Mouse (Mus musculus): ENCODE measurements around the gene Pecr.
"Not testable (repeated sequence)": the region's sequence is repeated elsewhere in the genome, so short reads cannot be mapped to it uniquely, and the experiment has no call there.

Pecr gene

DNA sequence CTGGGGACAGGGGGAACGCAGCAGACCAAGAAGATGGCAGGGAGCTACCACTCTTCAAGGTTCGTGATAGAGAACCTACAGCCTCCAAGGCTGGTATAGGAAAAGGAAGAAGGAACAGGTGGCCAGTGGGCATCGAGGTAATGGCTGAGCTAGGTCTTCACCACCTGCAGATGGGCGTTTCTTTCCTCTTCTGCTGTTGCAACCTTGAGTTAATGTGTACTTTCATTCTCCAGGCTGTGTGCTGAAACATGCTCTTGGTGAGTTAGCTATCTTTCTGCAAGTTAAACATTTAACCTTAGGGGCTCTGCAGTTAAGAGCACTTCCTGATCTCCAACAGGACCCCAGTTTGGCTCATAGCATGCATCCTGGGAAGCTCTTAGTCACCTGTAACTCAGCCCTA, 3.8 kb upstream of the Pecr start:
- DNase-seq = no peak

DNA sequence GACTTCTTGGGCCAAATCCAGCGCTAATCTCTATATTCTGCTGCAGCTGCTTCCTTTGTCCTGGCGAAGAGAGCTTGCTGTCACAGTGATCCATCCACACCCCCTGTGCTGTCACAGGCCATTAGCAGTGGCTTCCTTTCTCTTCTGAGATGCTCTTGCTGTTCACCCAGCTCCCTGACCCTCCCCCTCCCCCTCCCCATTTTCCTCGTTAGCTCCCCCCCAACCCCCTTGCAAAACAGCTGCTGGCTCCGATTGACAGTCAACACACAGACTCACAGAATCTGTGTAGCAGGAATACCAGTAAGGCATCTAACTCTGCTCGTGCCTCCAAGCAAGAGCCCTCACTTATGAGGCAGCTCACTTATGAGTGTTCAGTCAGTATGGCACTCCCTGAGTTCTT, 2.8 kb upstream of the Pecr start:
- peak; percentile 22 for DNase-seq

DNA sequence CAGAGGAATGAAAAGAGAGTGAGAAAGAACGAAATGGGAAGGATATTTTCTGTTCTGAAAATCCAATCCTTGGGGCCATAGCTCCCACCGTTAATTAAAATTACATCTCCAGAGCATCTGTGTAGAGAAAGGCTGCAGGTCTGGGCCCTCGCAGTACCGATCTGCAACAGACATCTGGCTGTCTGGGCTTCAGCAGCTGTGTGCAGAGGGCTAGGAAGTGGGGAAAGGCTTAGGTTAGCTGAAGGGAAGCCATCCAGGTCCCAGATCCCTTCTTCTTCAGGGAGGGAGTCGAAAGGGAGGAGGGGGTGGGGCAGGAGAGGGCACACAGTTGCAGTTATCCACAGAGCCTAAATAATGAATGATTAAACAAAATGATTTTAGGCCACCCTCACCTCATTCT, 425 bp upstream of the Pecr start:
- peak; percentile 33 for DNase-seq

DNA sequence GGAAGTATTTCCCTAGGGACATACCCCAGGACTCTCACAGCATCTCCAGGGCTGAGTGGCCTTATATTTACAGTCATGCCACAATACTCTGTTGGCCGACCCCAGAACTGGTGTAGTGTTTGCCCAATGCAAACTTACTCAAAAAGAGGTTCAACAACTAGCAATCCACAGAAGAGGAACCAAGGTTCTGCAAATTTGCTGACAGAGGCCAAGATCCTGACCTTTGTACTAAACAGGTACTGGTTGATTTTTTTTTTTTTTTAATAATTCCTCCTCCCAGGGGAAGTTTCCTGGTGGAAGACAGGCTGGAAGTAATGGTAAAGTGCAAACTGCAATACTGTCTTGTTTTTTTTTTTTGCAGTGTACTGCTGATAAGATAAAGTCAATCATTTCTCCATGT, 1.5 kb downstream of the Pecr start:
- no peak for DNase-seq

DNA sequence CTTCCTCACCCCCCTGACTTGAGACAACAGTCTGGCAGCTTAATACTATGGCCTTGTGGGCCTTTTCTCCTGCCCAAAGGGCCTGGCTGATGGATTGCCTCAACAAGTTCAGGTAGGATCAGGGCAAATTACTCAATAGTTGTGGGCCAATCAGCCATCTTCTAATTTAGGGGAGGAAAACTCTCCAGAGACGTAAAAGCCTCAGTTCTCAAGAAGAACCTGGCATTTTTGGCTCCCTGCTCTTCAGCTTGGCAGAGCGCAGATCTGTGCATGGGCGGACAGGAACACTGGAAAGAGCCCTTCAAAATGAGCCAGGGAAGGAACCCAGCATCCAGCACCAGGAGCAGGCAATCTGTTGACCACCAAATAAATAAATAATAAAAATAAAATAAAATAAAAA, 6.0 kb downstream of the Pecr start:
- no peak for DNase-seq

DNA sequence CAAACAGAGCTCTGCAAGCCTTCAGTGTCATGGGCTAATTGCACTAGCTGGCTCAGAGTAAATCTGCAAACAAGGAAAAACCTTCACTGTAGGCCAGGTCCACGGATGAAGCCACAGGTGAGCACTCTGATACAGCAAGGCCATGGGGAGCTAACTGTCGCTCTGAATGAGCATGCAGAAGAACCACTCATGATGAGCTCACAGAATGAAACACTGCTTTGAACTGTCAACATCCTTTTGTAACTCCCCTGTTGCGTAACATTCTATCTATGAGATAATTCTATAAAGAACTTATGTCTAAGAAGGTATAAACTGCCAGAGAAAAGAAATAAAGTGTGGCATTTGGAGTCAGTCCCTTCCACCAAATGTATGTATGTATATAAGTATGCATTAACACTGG, 21.0 kb downstream of the Pecr start:
- no peak for DNase-seq

DNA sequence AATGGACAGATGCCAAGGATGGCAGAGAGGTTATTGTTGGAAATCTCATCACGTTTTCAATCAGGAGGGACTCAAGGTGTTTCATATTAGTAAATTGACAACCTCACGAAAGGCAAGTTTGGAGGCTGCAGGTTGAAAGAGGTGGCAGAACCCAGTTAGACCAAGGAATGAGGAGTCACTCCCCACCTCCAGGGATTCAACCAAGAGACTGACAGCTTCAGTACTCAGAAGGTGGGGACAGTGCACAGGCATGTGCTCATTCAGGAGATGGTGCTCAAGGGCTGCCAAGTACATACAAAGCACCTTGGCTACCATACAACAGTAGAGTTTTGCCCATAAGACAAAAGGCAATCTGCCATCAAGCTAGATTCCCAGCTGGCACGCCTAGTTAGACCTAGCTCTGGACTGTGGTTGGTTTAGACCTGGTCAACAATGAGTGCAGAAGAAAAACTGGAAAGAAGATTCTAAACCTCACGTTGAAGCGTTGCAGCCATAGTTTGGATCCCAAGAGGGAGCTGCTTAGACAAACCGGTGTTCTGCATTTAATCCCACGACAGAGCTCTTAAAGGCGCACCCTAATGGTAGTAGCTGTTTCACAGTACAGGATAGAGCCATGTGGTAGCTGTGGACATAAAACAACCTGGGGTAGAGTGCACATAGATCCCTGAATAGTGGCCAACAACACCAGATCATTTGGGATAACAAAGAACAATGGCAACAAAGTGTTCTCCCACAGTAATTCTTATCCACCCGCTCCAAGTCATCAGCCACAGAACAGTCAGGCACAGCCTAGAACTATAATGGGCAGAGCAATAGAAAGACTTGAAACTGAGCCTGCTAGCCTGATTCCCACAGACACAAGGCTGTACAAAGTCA, 27.5 kb downstream of the Pecr start:
- no peak for DNase-seq

DNA sequence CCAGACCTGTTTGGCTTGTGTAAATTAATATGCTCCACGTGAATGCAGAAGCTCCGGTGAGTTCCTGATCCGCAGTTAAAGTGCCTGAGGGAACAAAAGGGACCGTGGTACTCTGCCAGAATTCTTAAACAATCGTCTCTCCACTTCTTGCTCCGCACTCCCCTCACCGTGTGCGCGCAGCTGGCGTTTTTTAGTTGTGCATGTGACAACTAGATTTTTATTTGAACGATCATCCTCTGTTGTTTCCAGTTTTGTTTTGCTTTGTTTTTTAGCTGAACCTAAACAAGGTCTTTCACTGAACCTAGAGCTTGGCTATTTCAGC, 28.3 kb downstream of the Pecr start:
- DNase-seq = no peak

DNA sequence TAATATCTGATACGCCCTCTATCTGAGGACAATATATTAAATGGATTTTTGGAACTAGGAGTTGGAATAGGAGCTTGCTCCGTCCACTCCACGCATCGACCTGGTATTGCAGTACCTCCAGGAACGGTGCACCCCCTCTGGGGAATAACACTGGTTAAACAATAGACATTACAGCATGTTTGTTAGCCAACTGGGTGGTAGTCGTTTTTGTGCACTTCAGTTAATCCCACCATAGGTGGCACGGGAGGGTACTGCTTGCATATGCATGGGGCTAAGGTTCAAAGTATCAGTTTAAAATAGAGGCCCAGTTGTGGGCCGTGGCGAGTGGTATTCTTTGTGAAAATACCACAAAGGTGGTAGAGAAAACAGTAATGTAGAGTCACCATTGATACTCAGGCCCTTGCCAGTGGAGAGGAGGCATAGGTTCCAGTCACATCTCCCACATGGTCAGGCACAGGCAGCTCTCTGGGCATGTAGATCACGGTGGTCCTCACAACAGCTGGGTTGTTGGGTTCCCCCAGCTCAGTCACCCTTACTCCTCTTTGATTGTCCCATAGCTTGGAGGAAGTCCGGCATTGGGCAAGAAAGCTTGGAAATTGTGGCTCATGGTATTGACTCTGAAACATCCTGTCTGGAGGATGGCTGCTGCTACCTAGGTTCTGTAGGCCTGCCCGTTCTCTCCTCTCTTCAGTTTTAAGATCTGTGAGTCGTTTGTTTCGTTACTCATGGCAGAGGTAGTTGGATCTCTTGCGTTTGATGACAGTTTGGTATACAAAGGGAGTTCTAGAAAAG, 28.9 kb downstream of the Pecr start:
- peak; percentile 31 for DNase-seq

DNA sequence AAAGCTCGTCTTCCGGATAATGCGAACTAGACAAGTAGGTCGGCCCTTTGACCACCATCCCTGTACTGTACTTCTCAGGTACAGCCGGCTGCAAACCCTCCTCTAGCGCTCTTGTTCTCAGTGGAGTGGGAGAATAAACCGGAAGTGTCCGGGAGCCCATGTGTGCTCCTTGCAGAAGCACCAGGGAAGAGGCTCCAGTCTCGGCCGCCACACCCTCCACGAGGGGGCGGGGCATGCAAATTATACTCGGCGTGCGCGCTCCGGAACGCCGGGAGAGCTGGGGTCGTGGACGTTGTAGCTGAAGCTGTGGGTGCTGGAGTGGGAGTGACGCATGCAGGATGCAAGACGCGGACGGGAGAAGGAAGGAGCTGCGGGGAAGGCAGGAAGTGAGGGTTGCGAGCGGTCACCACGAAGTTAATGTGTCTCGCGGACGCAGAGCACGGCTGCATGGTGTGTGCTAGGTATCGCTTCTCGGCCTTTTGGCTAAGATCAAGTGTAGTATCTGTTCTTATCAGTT, 29.5 kb downstream of the Pecr start:
- DNase-seq = peak; percentile 86

DNA sequence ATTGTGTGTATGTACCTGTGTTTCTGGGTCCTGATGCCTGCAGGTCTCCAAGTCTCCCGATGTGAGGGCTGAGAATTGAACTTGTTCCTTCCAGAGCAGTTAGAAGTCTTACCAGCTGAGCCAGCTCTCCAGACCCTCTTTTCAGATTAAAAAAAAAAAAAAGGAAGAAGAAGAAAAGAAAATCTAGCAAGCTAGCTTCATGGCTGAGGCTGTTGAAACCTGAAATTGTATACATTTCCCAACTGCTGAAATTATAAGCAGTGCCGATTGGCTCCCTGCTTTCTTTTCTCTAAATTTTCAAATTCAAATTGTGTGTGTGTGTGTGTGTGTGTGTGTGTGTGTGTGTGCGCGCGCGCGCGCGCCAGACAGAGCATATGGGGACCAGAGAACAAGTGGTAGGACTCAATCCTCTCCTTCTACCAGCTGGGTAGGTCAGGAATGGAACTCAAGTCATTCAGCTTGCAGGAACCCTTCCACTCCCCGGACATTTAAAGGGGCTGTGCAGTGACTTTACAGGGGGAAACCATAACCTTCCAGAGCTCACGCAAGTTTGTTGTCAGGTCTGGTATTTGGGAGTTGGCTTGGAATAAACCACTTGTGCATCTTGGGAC, 30.1 kb downstream of the Pecr start:
- peak; percentile 37 for DNase-seq

DNA sequence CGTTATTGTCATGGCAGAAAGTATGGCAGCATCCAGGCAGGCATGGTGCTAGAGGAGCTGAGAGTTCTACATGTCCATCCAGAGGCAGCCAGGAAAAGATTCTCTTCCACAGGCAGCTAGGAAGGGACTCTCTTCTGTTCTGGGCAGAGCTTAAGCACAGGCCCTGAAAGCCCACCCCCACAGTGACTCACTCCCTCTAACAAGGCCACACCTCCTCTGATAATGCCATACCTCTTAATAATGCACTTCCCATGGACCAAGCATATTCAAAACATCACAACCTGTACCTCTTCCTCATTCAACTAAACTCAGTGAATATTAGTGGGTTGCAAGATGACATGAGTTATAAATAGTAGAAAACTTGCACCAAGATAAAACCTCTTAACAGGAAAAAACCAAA, 32.3 kb downstream of the Pecr start:
- DNase-seq = no peak

DNA sequence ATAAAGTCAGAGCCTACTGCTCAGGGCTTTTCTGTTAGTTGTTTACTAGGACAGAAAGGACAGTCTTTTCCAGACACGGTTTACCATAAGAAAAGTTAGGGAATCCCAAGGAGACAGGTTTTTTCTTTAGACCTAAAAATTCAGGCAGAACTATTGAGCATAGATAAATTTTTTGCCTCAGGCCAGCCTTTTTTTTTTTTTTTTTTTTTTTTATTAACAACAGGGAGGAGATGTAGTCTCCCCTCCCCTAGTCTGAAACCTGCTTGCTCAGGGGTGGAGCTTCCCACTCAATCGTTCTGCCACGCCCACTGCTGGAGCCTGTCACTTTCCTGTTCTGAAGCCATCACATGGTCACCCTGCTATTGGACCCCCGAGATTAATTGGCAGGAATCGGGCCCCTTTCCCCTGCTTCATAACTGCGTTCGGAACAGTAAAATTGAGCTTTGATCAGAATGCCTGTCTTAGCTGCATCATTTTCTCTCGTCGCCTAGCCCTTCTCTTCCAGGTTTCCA, 35.8 kb downstream of the Pecr start:
- not testable (repeated sequence) for DNase-seq

DNA sequence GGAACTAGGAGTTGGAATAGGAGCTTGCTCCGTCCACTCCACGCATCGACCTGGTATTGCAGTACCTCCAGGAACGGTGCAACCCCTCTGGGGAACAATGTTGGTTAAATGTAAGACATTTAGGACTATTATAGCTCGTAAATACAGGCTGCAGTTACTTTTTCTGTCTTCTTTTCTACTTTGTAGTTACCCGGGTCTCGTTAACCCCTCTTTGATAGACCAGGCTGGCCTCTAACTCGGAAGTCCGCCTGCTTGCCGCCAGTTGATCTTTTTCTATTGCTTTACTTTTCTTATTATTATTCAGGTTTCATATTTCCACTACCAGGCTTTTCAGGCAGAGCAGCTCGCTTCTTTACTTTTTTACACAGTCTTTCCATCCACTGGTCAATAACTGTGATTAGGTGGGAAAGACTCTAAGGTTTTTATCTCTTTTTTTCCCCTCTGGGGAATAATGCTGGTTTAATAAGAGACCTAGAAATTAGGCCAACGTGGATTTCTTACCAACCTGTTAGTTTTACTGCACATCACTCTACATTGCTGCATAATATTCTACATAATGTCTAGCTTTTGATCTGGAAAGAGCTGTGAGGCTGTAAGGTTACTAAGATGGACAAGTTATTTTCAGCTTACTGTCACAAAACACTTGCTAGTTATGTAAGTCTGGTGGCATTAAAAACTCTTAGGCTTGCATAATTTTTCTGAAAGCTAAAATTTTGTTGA, 39.6 kb downstream of the Pecr start:
- DNase-seq = no peak

DNA sequence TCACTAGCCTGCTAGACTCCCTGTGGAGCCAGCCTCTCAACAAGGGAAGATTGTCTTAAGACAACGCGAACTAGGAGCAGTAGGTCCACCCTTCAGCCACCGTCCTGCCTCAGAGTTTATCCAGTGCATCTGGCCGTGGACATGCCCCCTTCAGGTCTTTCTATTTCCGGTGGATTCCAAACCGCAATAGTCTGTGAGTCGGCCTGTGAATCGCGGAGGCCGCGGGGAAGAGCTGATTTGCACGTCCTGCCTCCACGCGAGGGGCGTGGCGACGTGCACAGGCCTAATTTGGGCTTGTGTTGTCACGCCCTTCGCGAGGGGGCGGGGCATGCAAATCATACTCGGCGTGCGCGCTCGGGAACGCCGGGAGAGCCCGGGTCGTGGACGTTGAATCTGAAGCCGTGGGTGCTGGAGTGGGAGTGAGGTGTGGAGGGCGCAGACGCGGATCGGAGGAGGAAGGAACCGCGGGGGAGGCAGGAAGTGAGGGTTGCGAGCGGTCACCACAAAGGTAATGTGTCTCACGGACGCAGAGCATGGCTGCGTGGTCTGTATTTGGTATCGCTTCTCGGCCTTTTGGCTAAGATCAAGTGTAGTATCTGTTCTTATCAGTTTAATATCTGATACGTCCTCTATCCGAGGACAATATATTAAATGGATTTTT, 40.3 kb downstream of the Pecr start:
- peak; percentile 95 for DNase-seq

DNA sequence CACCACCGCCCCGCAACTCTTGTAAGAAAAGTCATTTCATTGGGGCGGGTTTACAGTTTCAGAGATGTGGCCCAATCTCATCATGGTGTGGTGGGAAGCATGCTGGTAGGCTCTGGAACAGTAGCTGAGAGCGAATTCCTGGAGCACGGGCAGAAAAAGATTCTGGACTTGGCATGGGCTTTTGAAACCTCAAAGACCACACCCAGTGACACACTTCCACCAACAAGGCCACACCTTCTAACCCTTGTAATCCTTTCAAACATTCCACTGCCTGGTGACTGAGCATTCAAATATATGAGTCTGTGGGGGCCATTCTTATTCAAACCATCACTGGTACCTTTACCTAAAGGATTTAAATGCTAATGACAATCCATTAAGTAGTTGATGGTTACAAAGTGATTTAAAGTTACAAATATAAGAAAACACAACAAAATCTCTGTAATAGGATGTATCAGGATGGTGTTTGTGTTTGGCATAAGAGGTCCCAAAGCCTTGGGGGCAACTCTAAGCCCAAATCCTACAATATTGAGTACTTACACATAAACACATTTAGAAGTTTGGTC, 41.5 kb downstream of the Pecr start:
- no peak for DNase-seq

DNA sequence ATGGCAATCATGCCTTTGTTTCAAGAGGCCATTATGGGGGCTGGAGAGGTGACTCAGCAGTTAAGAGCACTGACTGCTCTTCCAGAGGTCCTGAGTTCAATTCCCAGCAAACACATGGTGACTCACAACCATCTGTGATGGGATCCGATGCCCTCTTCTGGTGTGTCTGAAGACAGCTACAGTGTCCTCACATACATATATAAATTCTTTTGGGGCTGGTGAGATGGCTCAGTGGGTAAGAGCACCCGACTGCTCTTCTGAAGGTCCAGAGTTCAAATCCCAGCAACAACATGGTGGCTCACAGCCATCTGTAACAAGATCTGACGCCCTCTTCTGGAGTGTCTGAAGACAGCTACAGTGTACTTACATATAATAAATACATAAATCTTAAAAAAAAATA, 45.0 kb downstream of the Pecr start:
- DNase-seq = not testable (repeated sequence)

DNA sequence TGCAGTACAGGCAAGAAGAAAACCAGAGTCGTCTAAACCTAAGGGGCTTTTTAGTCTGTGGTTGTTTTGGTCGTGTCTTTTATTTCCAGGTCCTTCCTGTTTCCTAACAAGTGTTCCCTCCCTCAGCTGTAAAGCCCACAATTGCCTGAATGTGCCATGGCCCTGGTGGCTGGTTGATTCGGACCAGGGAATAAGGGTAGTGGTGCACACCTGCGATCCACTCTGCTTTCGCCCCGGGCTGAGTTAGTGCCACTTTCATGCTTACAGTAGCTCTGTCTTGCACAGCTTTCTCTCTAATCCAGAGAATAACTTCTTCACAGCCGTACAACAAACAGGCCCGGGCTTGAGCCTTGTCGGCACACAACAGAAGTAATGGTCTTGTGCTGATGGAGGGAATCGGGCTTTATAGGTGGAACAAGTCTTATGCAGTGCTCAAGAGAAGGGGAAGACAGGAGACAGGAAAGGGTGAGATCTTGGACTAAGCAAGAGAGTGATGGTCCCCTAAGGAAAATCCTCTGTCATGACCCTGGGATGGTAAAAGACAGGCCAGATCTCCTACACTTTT, 46.0 kb downstream of the Pecr start:
- no peak for DNase-seq

DNA sequence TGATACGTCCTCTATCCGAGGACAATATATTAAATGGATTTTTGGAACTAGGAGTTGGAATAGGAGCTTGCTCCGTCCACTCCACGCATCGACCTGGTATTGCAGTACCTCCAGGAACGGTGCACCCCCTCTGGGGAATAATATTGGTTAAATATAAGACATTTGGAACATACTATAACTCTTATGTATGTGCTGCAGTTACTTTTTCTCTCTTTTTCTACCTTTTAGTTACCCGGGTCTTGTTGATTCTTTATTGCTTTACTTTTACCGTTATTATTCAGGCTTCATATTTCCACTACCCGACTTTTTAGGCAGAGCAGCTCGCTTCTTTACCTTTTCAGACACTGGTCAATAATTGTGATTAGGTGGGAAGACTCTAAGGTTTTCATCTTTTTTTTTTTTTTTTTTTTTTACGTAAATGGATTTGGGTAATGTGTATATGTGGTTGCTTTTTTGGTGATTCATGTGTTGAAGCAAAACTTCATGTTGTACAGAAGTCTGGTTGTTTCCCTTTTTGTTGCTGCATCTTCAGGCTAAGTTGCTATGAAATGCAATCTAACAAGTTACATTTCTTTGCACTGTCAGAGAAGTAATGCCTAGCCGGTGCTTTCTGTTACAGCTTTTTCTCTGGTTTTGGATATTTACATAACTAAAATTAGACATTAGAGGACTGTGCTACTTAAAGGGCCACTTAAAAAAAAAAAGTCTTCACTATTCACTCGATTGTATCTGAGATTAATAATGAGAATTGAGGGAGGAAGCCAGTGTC, 46.9 kb downstream of the Pecr start:
- no peak for DNase-seq

DNA sequence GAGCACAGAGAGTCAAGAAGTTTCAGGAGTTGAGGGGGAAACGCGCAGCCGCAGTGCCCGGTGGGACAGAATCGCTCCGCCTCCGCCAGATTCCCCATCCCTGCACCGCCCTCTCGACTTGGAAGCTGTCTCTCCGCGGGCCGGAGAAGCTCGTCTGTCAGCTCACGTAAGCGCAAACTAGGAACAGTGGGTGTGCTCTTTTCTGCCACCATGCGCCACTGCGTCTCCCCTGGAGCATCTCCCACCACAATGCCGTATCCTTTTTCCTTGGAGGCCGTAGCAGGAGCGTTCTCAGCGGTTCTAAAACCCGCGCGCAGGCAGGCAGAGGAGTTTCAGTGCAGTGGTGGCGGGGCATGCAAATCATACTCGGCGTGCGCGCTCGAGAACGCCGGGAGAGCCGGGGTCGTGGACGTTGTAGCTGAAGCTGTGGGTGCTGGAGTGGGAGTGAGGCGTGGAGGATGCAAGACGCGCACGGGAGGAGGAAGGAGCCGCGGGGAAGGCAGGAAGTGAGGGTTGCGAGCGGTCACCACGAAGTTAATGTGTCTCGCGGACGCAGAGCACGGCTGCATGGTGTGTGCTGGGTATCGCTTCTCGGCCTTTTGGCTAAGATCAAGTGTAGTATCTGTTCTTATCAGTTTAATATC, 47.6 kb downstream of the Pecr start:
- DNase-seq = peak; percentile 72
